Comparison of ENCODE assay signal across 8 mouse cellular contexts in genomic region chr10:117845597-117846259, GRCm38 (mm10). TPM values are rescaled to one million over a fixed set of nuclear protein-coding genes. Genes with fewer than 3 reads are reported as not detected.
DNase-seq lines count a peak whose midpoint lies in the region; ATAC-seq and TF ChIP-seq lines count a peak whose summit lies in the region.

Gene Rap1b, minus strand, starts transcription at chr10:117846035.

- peak; percentile 87 for DNase-seq in ES-CJ7 (ENCODE audit: low read depth, low spot score)
- DNase-seq in cerebellum, adult 11 months = peak; percentile 96
- DNase-seq in heart, postnatal 25 days (ENCODE audit: low spot score) = peak; percentile 95
- peak; percentile 92 to 97 for DNase-seq in layer of hippocampus, adult 18-20 months (ENCODE audit: low spot score in 2 of 2)
- peak; percentile 97 for DNase-seq in lung, adult 2 months
- DNase-seq in thymus, adult 18-20 months = peak; percentile 92 to 93

- peak within 1 kb of the TSS; percentile 65 for H3K4me2 ChIP-seq in forebrain, embryonic 15.5 days (replicated peaks)

- no peaks in the 10 kb centered on the region for H3K36me3 ChIP-seq in forebrain, embryonic 15.5 days

- H3K4me1 ChIP-seq in forebrain, embryonic 15.5 days = peaks cover 24% of the 10 kb centered on the region
- peaks cover 12% of the 10 kb centered on the region for H3K4me1 ChIP-seq in lung, adult 2 months (ENCODE audit: control insufficient read depth, insufficient read depth, low read length)

- no peaks in the 10 kb centered on the region for H3K9me3 ChIP-seq in forebrain, embryonic 15.5 days

- H3K9ac ChIP-seq in forebrain, embryonic 15.5 days (replicated peaks) = peak within 1 kb of the TSS; percentile 88

- intact Hi-C loops in heart, postnatal 25 days (cut with DNase I) = loop anchor here (5.0 kb wide), 6 partner anchors 57 to 262 kb away; no protein-coding TSS in a partner anchor

- ATAC-seq in forebrain, embryonic 15.5 days (replicated peaks) = peak; percentile 95
- ATAC-seq in neutrophil, adult 5-6 weeks (ENCODE audit: extremely low read depth, insufficient number of reproducible peaks, low FRiP score, poor library complexity, severe bottlenecking) = peak; percentile 81

- 1% methylated on average over 88 of the region's 112 CpGs for WGBS in forebrain, embryonic 15.5 days
- under 1% methylated on average over 110 of the region's 112 CpGs for WGBS in lung, adult 2 months

- H3K27ac ChIP-seq in forebrain, embryonic 15.5 days (replicated peaks) = peak within 1 kb of the TSS; percentile 98

- TF ChIP-seq CTCF in lung, adult 2 months (IDR thresholded peaks at IDR 0.05; ENCODE audit: insufficient read depth, low read length) = no peak

- peak within 1 kb of the TSS; percentile 85 for H3K4me3 ChIP-seq in forebrain, embryonic 15.5 days
- H3K4me3 ChIP-seq in lung, adult 2 months (replicated peaks; ENCODE audit: extremely low read depth, low read depth, low read length) = peak within 1 kb of the TSS; percentile 97

- peak; percentile 87 for TF ChIP-seq POLR2A in lung, adult 2 months (IDR thresholded peaks at IDR 0.05; ENCODE audit: borderline replicate concordance, extremely low read depth, low read depth, low read length)

- H3K27me3 ChIP-seq in forebrain, embryonic 15.5 days = no peaks in the 10 kb centered on the region

RNA-seq across cellular contexts. Expression of gene Rap1b, which starts in this region (rescaled TPM):
- polyA plus RNA-seq in forebrain, embryonic 15.5 days (2015; fragmentation: Nextera tagmentation; extraction: Ambion mirVana) = 132 and 138 TPM in 2 replicates
- total RNA-seq in heart, postnatal 25 days (2021) = 10 to 100 TPM; 48.1 to 56.8 TPM
- 10 to 100 TPM; 55.5 to 59.5 TPM for total RNA-seq in layer of hippocampus, adult 18-20 months (2021)
- 57.1 and 71.7 TPM in 2 replicates for polyA plus RNA-seq in lung, adult 2 months (2012; rRNA removed)
- total RNA-seq in neutrophil, adult 5-6 weeks (2017) = 331 and 337 TPM in 2 replicates

Comparison
In these comparisons a context has a peak if more than half of its experiments do, and no peak if none do; other contexts are left out.
1. Peak in every context shown above with its lines: DNase-seq, ATAC-seq, H3K4me3 ChIP-seq and H3K27ac ChIP-seq.